Mouse (Mus musculus): ENCODE data around the gene Rab43.

Gene Rab43

DNA sequence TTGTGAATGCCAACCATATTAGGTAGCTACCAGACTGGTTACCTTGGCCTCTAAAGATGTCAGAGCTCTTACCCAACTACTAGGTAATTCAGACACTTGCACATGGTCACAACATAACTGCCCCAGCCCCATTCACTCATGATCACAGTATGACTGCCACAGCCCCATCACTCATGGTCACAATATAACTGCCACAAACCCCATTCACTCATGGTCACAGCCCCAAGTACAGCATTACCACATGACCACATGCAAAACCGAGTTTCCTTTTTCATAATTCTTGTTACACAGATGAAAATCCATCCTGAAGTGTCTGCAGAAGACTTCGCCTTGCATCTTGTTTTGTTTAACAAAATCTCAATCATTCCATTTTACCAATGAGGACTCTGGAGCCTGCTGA lies 63.9 kb downstream of the Rab43 start:
- DNase-seq: no peak

DNA sequence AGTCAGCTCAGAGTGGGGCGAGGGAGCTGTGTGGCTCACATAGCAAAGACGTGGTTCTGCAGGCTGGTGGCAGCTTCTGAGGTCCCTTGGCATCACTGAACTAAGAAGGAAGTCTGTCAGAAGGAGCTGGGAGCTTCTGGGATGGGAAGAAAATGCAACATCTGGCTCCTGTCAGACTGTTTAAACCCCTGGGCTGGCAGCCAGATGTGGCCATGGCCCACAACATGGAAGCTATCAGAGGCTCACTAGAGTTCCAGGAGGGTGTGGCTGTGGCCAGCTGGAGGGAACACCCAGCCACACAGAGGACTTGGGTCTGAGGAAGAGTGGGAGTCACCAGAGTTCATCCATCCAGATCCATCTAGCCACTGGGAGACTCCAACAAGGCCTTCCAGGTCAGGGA lies 65.1 kb downstream of the Rab43 start:
- no peak for DNase-seq

DNA sequence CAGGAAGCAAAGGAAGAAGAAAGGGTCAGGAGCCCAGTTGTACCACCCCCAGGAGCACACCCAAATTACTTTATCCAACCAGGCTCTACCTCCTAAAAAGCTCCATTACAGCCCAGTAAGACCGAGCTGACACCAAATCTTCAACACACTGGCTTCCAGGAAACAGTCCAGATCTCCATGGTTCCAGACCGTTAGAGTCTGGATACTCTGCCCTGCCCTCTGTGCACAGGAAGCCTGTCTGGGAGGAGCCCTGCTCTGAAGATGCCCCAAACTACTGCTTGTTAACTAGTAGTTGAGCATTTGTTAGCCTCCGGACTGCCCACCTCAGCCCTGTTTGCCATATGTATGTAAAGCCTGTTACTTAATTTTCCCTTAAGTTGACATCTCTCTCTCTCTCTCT lies 65.9 kb downstream of the Rab43 start:
- no peak for DNase-seq

DNA sequence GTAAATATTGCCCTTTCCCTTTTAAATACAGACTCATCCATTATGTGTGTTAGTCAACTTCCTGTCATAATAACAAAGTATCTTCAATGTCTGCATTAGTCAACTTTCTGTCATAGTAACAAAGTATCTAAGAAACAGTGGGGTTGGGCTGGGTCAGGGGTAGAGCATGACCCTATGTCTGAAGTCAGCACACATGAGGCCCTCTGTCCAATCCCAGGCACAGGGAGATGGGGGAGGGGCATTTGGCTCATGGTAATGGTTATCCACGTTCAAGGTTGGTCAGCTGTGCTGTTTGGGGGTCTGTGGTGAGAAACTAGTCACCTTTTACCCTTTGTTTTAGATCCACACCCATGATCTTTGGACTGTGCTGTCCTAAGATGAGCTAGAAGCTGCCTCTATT lies 66.7 kb downstream of the Rab43 start:
- no peak for DNase-seq

DNA sequence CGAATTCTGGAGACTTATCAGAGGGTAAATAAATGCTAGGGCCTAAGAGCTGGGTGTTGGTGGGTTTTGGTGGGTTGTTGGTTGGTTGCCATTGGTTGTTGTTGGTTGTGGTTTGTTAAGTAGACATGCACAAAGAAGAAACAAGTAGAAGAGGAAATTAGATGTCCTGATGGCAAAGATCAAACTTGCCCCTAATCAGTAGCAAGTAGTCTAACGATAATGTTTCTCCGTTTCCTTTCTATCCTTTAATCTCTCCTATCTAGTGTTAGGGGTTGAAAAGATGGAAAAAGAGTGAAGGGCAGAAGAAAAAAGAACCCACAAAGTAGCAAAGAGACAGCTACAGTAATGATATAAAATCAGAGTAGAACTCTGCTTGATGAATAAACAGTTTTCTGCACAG lies 67.3 kb downstream of the Rab43 start:
- no peak for DNase-seq

DNA sequence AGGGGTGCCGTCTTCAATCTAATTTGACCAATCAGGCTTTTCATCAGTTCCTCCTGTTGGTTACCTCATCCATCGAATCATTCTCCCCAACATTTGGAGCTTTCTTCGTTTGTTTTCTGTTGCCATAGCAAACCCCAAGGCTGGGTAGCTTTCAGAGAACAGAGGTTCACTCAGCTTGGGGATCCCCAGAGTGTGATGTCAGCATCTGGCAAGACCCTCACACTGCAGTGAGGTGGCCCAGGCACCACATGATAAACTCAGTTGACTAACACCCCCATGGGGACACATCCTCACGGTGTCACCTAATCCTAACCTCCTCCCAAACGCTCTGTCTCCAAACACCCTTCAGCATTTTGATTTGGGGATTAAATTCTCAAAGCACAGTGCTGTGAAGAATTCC lies 68.7 kb downstream of the Rab43 start:
- no peak for DNase-seq

DNA sequence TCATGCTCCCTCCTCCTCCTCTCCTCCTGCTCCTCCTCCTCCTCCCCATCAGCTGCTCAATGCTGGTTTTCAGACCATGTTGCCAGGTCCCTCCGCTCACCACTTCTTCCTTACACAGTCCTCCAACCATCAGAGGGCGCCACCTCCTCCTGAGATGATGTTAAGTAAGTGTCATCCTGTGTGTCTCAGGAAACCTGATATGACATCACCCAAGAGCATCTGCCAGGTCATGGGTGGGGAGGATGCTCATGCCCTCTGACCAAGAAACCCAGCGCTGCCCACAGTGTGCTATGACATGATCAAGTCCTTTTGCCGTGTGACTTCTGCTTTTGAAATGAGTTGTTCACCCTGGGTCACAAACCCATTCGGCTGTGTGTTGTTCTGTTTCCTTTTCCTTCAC lies 69.2 kb downstream of the Rab43 start:
- DNase-seq: no peak

DNA sequence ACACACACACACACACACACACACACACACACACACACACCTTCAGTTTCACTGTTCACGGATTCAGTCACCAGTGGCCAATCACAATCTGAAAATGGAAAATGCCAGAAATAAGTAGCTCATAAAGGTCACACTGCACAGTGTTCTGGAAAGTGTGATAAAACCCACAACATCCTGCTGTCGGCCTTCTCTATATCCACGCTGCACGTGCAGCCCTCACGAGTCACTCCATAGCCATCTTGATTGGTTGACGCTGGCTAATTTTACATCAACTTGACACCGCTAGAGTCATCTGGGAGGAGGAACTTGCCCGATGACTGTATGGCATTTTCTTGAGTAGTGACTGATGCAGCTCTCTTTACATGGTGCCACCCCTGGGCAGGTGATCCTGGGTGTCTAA lies 70.0 kb downstream of the Rab43 start:
- no peak for DNase-seq

DNA sequence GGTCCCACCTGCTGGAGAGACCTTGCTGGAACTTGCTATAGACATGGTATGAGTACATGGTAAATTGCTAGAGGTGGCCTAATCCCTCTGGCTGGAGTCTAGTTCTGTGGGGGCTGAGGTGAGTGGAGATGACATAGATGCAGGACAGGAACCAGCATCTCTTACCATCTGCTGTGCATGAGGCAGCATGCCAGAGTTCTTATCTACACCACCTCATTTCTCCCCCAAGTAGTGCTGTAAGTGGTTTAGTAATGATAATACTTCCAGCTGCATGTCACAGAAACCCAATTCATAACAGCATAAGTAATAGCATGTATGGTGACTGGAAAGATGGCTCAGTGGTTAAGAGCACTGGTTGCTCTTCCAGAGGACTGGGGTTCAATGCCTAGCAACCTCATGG lies 71.5 kb downstream of the Rab43 start:
- no peak for DNase-seq

DNA sequence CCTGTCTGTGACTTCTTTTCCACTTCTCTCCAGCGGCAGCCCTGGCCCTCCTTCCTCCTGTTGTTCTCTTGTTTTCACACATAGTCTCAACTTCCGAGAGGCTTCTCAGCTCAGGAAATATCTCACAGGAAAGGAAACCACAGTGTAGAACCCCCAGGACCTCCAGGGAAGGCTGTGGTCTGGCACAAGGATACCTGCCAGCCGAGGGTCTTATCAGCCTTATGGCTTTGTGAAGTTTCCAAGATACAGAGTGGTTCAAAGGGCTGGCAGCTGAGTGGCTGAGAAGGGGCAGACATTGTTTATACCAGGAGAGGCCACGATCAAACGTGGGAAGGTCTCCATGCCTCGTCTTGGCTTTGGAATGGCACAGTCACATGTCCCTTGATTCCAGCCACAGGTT lies 72.1 kb downstream of the Rab43 start:
- DNase-seq: no peak
